Mouse (Mus musculus): Measurements from ENCODE around the gene Gm49322. TPM values are rescaled to one million over a fixed set of nuclear protein-coding genes. Genes with fewer than 3 reads are reported as not detected.

Gm49322 gene
- 1.1 and 1.3 TPM in 2 replicates for polyA plus RNA-seq (2012)

DNA sequence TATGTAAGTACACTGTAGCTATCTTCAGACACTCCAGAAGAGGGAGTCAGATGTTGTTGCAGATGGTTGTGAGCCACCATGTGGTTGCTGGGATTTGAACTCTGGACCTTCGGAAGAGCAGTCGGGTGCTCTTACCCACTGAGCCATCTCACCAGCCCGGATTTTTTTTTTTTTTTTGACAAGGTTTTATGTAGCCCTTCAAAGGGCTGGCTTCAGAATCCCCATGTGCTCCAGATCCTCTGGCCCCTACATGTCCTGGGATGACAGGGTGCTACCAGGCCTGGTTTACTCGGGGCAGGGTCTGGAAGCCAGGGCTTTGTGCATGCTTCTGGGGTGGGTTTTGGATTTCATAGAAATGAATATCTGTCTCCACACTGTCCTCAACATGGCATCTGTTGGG, at the start of gene Gm49322:
Gene Gm49322, plus strand, starts transcription at position 301 of the 400 bp plus-strand sequence.

DNA sequence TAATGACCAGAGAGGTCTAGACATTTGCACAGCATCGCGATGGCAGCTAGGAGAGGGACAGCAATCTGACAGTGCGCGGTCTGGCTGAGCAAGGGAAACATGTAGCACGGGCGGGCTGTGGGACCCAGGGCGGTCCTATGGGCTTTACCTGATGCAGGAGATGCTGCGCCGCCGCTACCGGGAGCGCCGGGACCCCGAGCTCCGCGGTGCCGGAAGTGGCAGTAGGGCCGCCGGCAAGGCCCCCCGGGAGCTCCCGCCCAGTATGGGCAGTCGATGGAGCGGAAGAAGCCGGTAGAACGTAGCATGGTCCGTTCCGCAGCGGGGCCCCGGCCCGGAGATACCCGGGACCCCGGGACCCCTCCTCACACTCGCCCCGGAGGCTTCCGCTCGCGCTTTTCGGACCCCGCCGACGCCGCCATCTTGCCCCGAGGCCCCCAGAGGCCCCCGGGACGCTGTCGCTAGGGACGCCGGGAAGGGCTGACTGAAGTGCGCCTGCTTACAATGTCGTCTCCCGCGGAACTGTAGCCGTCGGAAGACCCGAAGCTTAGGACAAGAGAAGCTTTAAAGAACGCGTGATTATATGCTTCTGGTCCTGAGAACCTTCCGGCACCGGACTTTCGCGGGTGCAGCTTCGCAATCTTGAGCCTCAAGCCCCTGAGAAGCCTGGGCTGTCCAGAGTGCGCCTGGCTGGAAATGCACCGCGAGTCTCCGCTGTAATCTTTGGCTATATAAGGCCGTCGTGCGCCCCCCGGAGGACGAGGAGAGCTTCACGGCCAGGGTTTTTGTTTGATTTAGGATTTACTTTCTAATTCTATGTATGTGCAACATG, 44.5 kb upstream of the Gm49322 start, which contains the start of gene Rexo1:
Gene Rexo1, minus strand, starts transcription at position 445 of the 829 bp plus-strand sequence.

DNA sequence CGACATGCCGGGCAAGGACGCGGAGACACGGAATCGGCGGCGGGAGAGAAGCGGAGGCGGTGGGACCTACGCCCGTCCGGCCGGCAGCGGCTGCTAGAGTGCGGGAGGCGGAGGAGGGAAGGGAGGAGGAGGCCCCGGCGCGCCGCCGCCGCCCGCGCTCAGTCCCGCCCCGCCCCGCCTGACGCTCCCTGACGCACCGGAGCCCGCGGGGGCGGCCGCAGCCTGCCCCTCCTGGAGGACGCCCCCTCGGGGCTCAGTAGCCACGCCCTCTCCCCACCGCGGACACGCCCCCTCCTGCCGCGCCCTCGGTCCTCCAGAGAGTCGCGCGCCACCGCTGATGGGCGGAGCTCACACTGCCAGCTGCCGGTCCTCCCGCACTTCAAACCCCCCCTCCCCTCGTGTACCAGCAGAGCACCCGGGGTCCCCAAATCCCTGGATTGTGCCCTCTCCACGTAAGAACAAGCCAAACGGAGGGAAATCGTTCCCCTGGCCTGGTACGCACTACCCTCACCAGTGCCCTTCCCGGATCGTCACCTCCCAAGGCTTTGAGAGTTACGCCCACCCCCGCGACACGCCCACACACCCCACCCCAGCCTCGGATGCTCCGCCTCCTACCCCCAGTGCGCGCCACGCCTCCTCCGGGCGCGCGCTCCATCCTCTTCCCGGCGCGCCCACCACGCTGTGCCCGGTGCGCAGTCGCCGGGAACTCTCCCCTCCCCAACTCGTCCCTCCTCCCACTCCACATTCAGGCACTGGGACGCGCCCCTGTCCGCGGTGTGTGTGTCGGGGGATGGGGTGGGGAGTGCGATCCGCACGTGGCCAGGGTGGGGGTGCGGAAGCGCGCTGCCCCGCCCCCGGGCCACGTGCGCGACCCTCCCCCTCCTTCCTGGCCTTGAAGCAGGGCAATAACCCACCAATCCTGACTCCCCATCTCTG, 28.4 kb upstream of the Gm49322 start, which contains the start of gene Klf16:
Gene Klf16, minus strand, starts transcription at position 127 of the 936 bp plus-strand sequence.

GRCm38 (mm10) chr10:80589879-80590854, 15.7 kb upstream of the Gm49322 start, which contains the start of gene Abhd17a:
Gene Abhd17a, minus strand, starts transcription at chr10:80590341.

GRCm38 (mm10) chr10:80602698-80603325, 3.0 kb upstream of the Gm49322 start, which contains the start of the genes Scamp4 and Adat3:
Gene Scamp4, plus strand, starts transcription at chr10:80602872.
Gene Adat3, plus strand, starts transcription at chr10:80602880.

DNA sequence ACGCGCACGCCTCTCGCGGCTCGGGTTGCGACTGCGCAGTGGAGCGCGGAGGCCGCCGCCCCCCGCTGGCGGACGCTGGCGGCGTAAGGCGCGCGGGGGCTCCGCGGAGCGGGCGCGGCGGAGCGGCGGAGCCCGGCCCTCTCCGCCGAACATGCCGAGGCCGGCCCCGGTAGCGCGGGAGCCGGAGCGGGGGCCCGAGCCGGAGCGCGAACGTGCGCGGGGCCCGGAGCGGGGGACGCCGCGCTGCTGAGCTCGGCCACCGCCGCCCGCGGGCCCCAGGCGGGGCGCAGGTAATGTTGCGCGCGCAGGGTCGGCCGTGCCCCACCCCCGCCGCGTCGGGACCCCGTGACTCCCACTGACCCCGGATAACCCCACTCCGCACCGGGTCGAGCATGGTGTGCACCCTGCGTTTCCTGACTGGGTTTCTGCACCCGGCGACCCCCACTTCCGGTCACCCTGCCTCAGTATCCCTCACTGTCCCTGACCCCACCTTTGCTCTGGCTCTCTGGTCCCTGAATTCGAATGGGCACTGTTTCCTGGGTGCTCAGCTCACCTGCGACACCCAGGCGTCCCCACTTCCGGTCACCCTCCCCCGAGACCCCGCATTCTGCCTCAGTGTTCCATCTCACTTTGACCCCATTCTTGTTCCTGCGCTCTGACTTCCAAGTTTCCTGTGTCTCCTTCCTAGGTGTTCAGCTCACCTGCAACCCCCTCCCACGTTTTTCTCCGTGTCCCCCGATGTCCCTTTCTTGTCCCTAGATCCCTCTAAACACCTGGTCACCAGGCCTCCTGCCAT, 17.0 kb downstream of the Gm49322 start, which contains the start of gene Csnk1g2:
Gene Csnk1g2, plus strand, starts transcription at position 178 of the 796 bp plus-strand sequence.

DNA sequence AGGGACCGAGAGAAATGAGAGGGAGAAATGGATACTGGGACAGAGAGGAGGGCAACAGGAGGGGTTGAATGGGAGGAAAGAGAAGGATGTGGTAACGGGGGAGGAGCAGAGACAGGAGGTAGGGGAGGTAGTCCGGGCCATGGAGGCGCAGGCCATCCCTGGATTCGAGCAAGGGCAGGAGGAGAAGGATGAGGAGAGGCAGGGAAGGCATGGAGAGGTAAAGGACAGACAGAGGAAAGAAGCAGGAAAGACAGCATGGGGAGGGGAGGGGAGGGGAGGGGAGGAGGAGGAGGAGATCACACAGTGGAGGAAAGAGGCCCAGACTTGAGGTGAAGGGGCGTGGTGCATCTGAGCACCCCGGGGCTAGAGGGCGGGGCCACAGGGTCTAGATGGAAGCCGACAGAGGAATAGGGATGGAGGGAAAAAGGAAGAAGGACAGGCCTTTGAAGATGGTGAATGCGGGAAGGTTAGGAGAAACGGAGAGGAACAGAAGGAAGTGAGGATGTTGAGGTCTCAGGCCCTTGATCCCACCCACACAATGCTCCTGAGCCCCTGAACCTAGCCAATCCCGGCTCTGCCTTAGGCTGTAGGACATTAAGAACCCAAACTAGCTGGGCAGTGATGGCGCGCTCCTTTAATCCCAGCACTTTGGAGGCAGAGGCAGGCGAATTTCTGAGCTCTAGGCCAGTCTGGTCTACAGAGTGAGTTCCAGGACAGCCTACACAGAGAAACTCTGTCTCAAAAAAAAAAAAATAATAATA, 51.2 kb downstream of the Gm49322 start, which contains the start of gene Btbd2:
Gene Btbd2, minus strand, starts transcription at position 209 of the 761 bp plus-strand sequence.

Other genes starting within 250 kb of the Gm49322 start
- gene Plk5, start 249.6 kb upstream of the Gm49322 start, polyA plus RNA-seq (2012), result 0.23 and 0.25 TPM in 2 replicates
- gene Mex3d, start 218.4 kb upstream of the Gm49322 start, polyA plus RNA-seq (2012), result 29.8 and 33.4 TPM in 2 replicates
- 234 and 278 TPM in 2 replicates for gene Mbd3, start 206.5 kb upstream of the Gm49322 start, polyA plus RNA-seq (2012)
- 1,352 and 1,389 TPM in 2 replicates for gene Uqcr11, start 199.2 kb upstream of the Gm49322 start, polyA plus RNA-seq (2012)
- 552 and 623 TPM in 2 replicates for gene Tcf3, start 172.4 kb upstream of the Gm49322 start, polyA plus RNA-seq (2012)
- gene Onecut3, start 111.2 kb upstream of the Gm49322 start, polyA plus RNA-seq (2012), result 0.01 and 0.04 TPM in 2 replicates
- 0.06 and 0.09 TPM in 2 replicates for gene Atp8b3, start 66.9 kb upstream of the Gm49322 start, polyA plus RNA-seq (2012)
- 237 and 340 TPM in 2 replicates for gene Rexo1, start 44.5 kb upstream of the Gm49322 start, polyA plus RNA-seq (2012)
- gene Klf16, start 28.7 kb upstream of the Gm49322 start, polyA plus RNA-seq (2012), result 120 and 125 TPM in 2 replicates
- 412 and 620 TPM in 2 replicates for gene Abhd17a, start 15.7 kb upstream of the Gm49322 start, polyA plus RNA-seq (2012)
- 86.8 and 101 TPM in 2 replicates for gene Scamp4, start 3.1 kb upstream of the Gm49322 start, polyA plus RNA-seq (2012)
- gene Adat3, start 3.1 kb upstream of the Gm49322 start, polyA plus RNA-seq (2012), result 13.4 and 15.6 TPM in 2 replicates
- gene Csnk1g2, start 16.8 kb downstream of the Gm49322 start, polyA plus RNA-seq (2012), result 452 and 519 TPM in 2 replicates
- gene Btbd2, start 51.0 kb downstream of the Gm49322 start, polyA plus RNA-seq (2012), result 133 and 134 TPM in 2 replicates
- gene Mknk2, start 72.1 kb downstream of the Gm49322 start, polyA plus RNA-seq (2012), result 370 and 381 TPM in 2 replicates
- gene Mob3a, start 96.0 kb downstream of the Gm49322 start, polyA plus RNA-seq (2012), result 37.5 and 39.8 TPM in 2 replicates
- gene Izumo4, start 96.2 kb downstream of the Gm49322 start, polyA plus RNA-seq (2012), result 8.4 and 16.4 TPM in 2 replicates
- gene Ap3d1, start 136.2 kb downstream of the Gm49322 start, polyA plus RNA-seq (2012), result 28.2 and 36.4 TPM in 2 replicates
- 125 and 175 TPM in 2 replicates for gene Dot1l, start 149.2 kb downstream of the Gm49322 start, polyA plus RNA-seq (2012)
- 664 and 723 TPM in 2 replicates for gene Sf3a2, start 192.2 kb downstream of the Gm49322 start, polyA plus RNA-seq (2012)
- gene Plekhj1, start 192.6 kb downstream of the Gm49322 start, polyA plus RNA-seq (2012), result 278 and 319 TPM in 2 replicates
- 2.5 and 3.9 TPM in 2 replicates for gene Amh, start 199.2 kb downstream of the Gm49322 start, polyA plus RNA-seq (2012)
- 0.26 and 2.1 TPM in 2 replicates for gene Jsrp1, start 207.5 kb downstream of the Gm49322 start, polyA plus RNA-seq (2012)
- 4,386 and 4,591 TPM in 2 replicates for gene Oaz1, start 220.6 kb downstream of the Gm49322 start, polyA plus RNA-seq (2012)
- 0.05 and 0.24 TPM in 2 replicates for gene Lingo3, start 238.0 kb downstream of the Gm49322 start, polyA plus RNA-seq (2012)
- 214 and 288 TPM in 2 replicates for gene Lsm7, start 249.2 kb downstream of the Gm49322 start, polyA plus RNA-seq (2012)
- gene Sppl2b, start 249.3 kb downstream of the Gm49322 start, polyA plus RNA-seq (2012), result 109 and 110 TPM in 2 replicates